Mouse (Mus musculus): Measurements from ENCODE around the gene Apof.

Apof gene

GRCm38 (mm10) chr10:128298243-128298642, 29.8 kb downstream of the Apof start:
- no peak for DNase-seq (ENCODE audit: low read depth)

- DNase-seq (ENCODE audit: low read depth): no peak
Measured at GRCm38 (mm10) chr10:128298702-128299171, 30.3 kb downstream of the Apof start, which contains the start of gene Il23a. Gene Il23a, minus strand, starts transcription at chr10:128298752.

GRCm38 (mm10) chr10:128302357-128302756, 33.9 kb downstream of the Apof start:
- no peak for DNase-seq (ENCODE audit: low read depth)

GRCm38 (mm10) chr10:128302785-128303125, 34.3 kb downstream of the Apof start:
- DNase-seq (ENCODE audit: low read depth): no peak

GRCm38 (mm10) chr10:128303126-128304021, 34.9 kb downstream of the Apof start, which contains the start of gene Pan2:
Gene Pan2, plus strand, starts transcription at chr10:128303335.
- peak; percentile 100 for DNase-seq (ENCODE audit: low read depth)

- DNase-seq (ENCODE audit: low read depth): no peak
Measured at GRCm38 (mm10) chr10:128309654-128310053, 41.2 kb downstream of the Apof start.

GRCm38 (mm10) chr10:128310177-128310576, 41.7 kb downstream of the Apof start:
- no peak for DNase-seq (ENCODE audit: low read depth)

- no peak for DNase-seq (ENCODE audit: low read depth)
Measured at GRCm38 (mm10) chr10:128310902-128311301, 42.4 kb downstream of the Apof start.

- DNase-seq (ENCODE audit: low read depth): no peak
Measured at GRCm38 (mm10) chr10:128315578-128315977, 47.1 kb downstream of the Apof start.
